Mouse (Mus musculus): ENCODE data around the gene Rpa1. TPM values are rescaled to one million over a fixed set of nuclear protein-coding genes. Genes with fewer than 3 reads are reported as not detected.
"Not testable (repeated sequence)": the region's sequence is repeated elsewhere in the genome, so short reads cannot be mapped to it uniquely, and the experiment has no call there.

Gene Rpa1
- polyA plus RNA-seq, 1 experiment from 2014 or later: 96.3 TPM

DNA sequence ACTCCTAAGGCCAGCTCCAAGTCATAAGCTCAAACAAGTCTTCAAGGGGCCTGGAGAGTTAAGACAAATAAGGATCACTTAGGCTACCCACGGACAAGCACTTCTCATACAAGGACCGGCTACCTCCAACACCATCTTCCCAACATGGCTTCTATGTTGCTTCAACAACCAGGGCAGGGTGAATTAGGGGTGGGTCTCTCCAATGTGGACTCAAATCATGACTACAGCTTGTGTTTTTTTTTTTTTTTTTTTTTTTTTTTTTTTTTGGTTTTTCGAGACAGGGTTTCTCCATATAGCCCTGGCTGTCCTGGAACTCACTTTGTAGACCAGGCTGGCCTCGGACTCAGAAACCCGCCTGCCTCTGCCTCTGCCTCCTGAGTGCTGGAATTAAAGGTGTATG lies 52.6 kb downstream of the Rpa1 start:
- ATAC-seq (replicated peaks; ENCODE audit: insufficient number of reproducible peaks, low FRiP score, low TSS enrichment); H3K27ac ChIP-seq (ENCODE audit: low read depth, low read length); H3K4me2 ChIP-seq; H3K4me3 ChIP-seq (ENCODE audit: low read depth, low read length); H3K27me3 ChIP-seq (ENCODE audit: control insufficient read depth, insufficient read depth, low read length); H3K9ac ChIP-seq (ENCODE audit: low read depth, low read length); H3K36me3 ChIP-seq (ENCODE audit: control insufficient read depth, insufficient read depth, low read length); H3K9me3 ChIP-seq (replicated peaks; ENCODE audit: control insufficient read depth, low read length): not testable (repeated sequence)
- 84% methylated on average over 5 of the region's 5 CpGs for WGBS (ENCODE audit: insufficient replicate concordance)
- peaks cover 58% of the 10 kb centered on the region for H3K4me1 ChIP-seq (ENCODE audit: control insufficient read depth, insufficient read depth, low read length)

DNA sequence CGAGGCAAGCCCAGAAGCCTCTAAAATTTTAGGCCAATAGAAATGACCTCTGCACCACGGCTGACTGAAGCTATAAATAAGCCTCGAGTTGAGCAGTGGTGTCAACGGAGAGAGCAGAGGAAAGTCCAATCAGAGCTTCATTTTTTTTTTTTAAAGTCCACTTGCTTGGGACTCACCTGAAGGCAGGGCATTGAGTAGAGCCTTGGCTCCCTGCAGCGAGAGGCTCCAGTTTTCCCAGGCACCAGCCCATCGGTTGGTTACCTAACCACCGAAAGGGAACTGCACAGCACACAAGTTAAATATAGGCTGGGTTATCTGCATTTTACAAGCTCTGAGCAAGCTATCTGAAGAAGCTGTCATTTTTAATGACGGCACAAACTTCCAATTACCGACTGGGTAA lies 53.3 kb downstream of the Rpa1 start:
- ATAC-seq (replicated peaks; ENCODE audit: insufficient number of reproducible peaks, low FRiP score, low TSS enrichment): no peak
- Histone ChIP-seq H3K4me2 (peak overlapping the region; percentile 33), H3K4me1 (ENCODE audit: control insufficient read depth, insufficient read depth, low read length) (peaks cover 59% of the 10 kb centered on the region), H3K9ac (ENCODE audit: low read depth, low read length) (no peak overlapping the region), H3K27me3 (ENCODE audit: control insufficient read depth, insufficient read depth, low read length) (0 out of 2 replicates have a peak, but pooled peaks cover 6% of the 10 kb centered on the region), H3K36me3 (ENCODE audit: control insufficient read depth, insufficient read depth, low read length) (no peaks in the 10 kb centered on the region), H3K27ac (ENCODE audit: low read depth, low read length) (peak overlapping the region; percentile 51), H3K9me3 (replicated peaks; ENCODE audit: control insufficient read depth, low read length) (no peaks in the 10 kb centered on the region), H3K4me3 (ENCODE audit: low read depth, low read length) (no peak overlapping the region)
- WGBS (ENCODE audit: insufficient replicate concordance): 34% methylated on average over 9 of the region's 9 CpGs

DNA sequence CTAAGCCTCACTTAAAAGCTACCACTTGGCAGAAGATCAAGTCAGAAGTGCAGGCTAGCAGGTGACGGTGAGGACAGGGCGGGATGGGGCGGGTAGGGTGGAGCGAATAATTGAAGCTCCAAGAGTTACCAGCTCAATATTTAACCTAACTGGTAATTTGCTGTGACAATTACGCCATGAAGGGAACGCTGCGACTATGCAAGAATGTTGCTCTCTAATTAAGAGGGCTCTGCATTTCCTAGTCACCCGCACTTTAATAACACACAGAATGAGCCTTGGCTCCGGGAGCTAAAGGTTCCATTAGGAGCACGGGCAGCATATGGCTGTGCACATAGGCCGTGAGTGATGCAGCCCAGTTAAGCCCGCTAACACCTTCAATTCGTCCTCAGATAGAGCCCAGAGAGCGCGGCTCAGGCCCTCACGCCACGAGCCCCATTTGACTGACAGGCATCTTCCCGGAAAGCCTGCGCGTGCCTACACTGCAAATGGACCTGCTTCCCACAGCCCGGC lies 54.2 kb downstream of the Rpa1 start:
- H3K9me3 ChIP-seq (replicated peaks; ENCODE audit: control insufficient read depth, low read length): no peaks in the 10 kb centered on the region
- ATAC-seq (replicated peaks; ENCODE audit: insufficient number of reproducible peaks, low FRiP score, low TSS enrichment): no peak
- no peak overlapping the region for H3K27ac ChIP-seq (ENCODE audit: low read depth, low read length)
- peak overlapping the region; percentile 7; the same call in 1 of the 2 replicates for H3K4me2 ChIP-seq
- peaks cover 60% of the 10 kb centered on the region for H3K4me1 ChIP-seq (ENCODE audit: control insufficient read depth, insufficient read depth, low read length)
- no peak overlapping the region for H3K4me3 ChIP-seq (ENCODE audit: low read depth, low read length)
- 43% methylated on average over 21 of the region's 21 CpGs for WGBS (ENCODE audit: insufficient replicate concordance)
- no peak overlapping the region for H3K9ac ChIP-seq (ENCODE audit: low read depth, low read length)
- 0 out of 2 replicates have a peak, but pooled peaks cover 6% of the 10 kb centered on the region for H3K27me3 ChIP-seq (ENCODE audit: control insufficient read depth, insufficient read depth, low read length)
- no peaks in the 10 kb centered on the region for H3K36me3 ChIP-seq (ENCODE audit: control insufficient read depth, insufficient read depth, low read length)

DNA sequence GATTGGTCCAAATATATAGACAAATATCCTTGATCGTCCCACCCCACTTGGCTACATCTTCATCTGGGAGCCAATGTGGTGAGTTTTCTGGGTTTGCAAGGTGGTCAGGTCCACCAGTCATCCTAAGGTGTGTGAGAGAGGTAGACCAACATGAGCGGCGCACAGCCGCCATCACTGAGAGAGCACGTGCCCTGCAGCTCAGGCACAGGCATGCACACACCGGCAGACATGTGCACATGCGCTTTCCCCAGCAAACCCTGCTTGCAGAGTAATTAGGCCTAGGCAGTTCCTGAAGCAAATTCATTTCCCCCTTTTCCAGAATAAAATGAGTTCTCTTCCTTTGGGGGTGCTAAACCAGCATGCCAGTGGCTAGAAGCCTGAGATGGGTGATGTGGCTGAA lies 55.8 kb downstream of the Rpa1 start:
- Histone ChIP-seq H3K36me3 (ENCODE audit: control insufficient read depth, insufficient read depth, low read length) (no peaks in the 10 kb centered on the region), H3K4me3 (ENCODE audit: low read depth, low read length) (no peak overlapping the region), H3K4me1 (ENCODE audit: control insufficient read depth, insufficient read depth, low read length) (peaks cover 57% of the 10 kb centered on the region), H3K27ac (ENCODE audit: low read depth, low read length) (0 out of 2 replicates have a peak overlapping the region, but pooled peaks have one; percentile 46), H3K4me2 (no peak overlapping the region), H3K27me3 (ENCODE audit: control insufficient read depth, insufficient read depth, low read length) (0 out of 2 replicates have a peak, but pooled peaks cover 6% of the 10 kb centered on the region), H3K9ac (ENCODE audit: low read depth, low read length) (0 out of 2 replicates have a peak overlapping the region, but pooled peaks have one; percentile 3), H3K9me3 (replicated peaks; ENCODE audit: control insufficient read depth, low read length) (no peaks in the 10 kb centered on the region)
- no peak for ATAC-seq (replicated peaks; ENCODE audit: insufficient number of reproducible peaks, low FRiP score, low TSS enrichment)
- WGBS (ENCODE audit: insufficient replicate concordance): 77% methylated on average over 7 of the region's 7 CpGs

DNA sequence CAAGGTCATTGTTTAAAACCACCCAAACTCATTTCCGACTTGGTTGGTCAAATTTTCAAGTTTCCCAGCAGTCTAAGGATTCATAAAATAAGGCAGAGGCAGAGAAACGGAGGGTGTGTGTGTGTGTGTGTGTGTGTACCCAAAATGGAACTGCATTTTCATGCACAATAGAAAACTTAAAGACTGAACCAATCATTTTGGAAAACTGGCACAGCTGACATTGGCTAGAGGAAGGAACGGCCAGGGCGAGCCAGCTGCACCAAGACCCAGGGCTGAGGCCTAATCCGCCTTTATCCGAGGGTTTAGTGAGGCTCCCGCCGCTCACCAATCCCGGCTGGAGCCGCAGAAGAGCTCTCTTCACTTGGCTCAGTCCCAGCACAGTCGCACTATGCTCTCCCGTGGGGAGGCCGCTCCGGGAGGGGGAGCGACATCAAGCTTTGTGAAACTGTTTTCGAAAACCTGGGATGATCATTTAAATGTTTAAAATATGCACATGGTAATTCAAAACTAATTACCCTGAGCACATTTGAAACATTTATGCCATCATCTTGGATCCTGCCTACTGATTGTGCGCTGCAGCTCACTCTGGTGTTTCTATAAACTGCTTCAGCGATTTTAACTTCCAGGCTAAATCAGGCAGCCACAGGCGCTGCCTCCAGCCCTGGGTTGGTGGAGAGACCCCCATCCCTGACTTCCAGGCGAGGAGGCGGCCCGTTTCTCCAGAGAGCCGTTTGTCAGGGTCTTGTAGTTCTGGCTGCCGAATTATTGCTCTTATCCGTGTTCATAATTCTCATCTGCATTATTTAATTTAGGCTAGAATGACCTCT lies 56.5 kb downstream of the Rpa1 start:
- H3K9ac ChIP-seq (ENCODE audit: low read depth, low read length): peak overlapping the region; percentile 3; the same call in 1 of the 2 replicates

DNA sequence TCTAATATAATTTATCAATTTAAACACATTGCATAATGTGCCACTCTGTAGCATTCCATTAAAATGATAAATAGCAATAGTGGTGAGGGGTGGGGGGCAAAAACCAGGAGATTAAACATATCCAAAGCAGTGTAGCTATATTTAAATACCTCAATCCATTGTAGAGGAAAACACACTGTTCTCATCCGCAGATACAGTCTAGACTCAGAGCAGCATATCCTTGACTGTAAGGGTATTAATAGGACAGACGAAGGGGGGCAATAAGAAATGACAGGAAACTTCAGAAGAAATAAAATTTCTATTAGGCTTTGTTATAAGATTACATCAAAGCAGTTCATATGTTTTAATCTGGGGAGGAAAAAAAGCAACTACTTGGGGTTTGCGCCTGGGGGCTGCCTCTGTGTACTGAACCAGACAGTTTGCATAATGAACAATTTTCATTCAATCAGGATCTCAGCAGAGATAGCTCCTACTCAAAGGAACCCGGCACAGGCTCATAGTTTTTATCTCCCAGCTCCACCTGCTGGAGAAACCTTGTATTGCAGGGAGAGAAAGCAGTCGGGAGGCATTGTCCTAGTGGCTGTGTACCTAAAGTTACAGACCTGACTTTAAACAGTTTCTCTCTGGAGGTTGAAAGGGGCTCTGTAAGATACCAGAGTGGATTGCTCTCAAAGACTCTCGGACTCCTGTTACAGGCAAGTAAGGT lies 57.4 kb downstream of the Rpa1 start:
- H3K27ac ChIP-seq (ENCODE audit: low read depth, low read length): peak overlapping the region; percentile 46; the same call in 1 of the 2 replicates
- peak overlapping the region; percentile 15; the same call in 1 of the 2 replicates for H3K4me2 ChIP-seq
- H3K36me3 ChIP-seq (ENCODE audit: control insufficient read depth, insufficient read depth, low read length): no peaks in the 10 kb centered on the region
- WGBS (ENCODE audit: insufficient replicate concordance): 11% methylated on average over 6 of the region's 6 CpGs
- 0 out of 2 replicates have a peak overlapping the region, but pooled peaks have one; percentile 5 for H3K4me3 ChIP-seq (ENCODE audit: low read depth, low read length)
- H3K27me3 ChIP-seq (ENCODE audit: control insufficient read depth, insufficient read depth, low read length): 0 out of 2 replicates have a peak, but pooled peaks cover 6% of the 10 kb centered on the region
- peaks cover 52% of the 10 kb centered on the region for H3K4me1 ChIP-seq (ENCODE audit: control insufficient read depth, insufficient read depth, low read length)
- no peaks in the 10 kb centered on the region for H3K9me3 ChIP-seq (replicated peaks; ENCODE audit: control insufficient read depth, low read length)
- no peak for ATAC-seq (replicated peaks; ENCODE audit: insufficient number of reproducible peaks, low FRiP score, low TSS enrichment)
- H3K9ac ChIP-seq (ENCODE audit: low read depth, low read length): no peak overlapping the region

More for the DNA sequence above, 56.5 kb downstream of the Rpa1 start:
- Histone ChIP-seq H3K4me1 (ENCODE audit: control insufficient read depth, insufficient read depth, low read length) (peaks cover 51% of the 10 kb centered on the region), H3K27me3 (ENCODE audit: control insufficient read depth, insufficient read depth, low read length) (0 out of 2 replicates have a peak, but pooled peaks cover 6% of the 10 kb centered on the region), H3K4me2 (peak overlapping the region; percentile 15), H3K27ac (ENCODE audit: low read depth, low read length) (peak overlapping the region; percentile 46), H3K9me3 (replicated peaks; ENCODE audit: control insufficient read depth, low read length) (no peaks in the 10 kb centered on the region), H3K36me3 (ENCODE audit: control insufficient read depth, insufficient read depth, low read length) (no peaks in the 10 kb centered on the region), H3K4me3 (ENCODE audit: low read depth, low read length) (0 out of 2 replicates have a peak overlapping the region, but pooled peaks have one; percentile 5)
- ATAC-seq (replicated peaks; ENCODE audit: insufficient number of reproducible peaks, low FRiP score, low TSS enrichment): no peak
- 28% methylated on average over 25 of the region's 25 CpGs for WGBS (ENCODE audit: insufficient replicate concordance)

DNA sequence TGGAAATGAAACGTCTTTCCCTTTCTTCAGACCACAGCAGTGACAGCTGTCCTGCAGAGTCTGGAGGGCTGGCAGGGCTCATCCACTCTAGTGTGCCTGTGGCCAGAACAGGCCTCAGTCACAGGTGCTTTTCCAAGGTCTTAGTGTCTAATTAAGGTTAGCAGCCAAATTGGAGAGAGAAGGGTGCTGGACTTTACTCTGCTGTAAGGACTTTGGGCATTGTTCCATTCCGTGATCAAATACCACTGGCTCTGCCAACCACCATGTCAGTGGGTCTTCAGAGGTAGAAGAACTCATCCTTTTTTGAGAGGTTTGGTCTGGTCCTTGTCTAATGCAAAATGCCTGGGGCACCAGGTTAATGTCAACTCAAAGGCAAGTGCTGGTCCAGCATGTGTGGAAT lies 59.0 kb downstream of the Rpa1 start:
- Histone ChIP-seq H3K4me1 (ENCODE audit: control insufficient read depth, insufficient read depth, low read length) (peaks cover 45% of the 10 kb centered on the region), H3K9ac (ENCODE audit: low read depth, low read length) (no peak overlapping the region), H3K27me3 (ENCODE audit: control insufficient read depth, insufficient read depth, low read length) (0 out of 2 replicates have a peak, but pooled peaks cover 6% of the 10 kb centered on the region), H3K27ac (ENCODE audit: low read depth, low read length) (no peak overlapping the region), H3K4me3 (ENCODE audit: low read depth, low read length) (no peak overlapping the region), H3K4me2 (no peak overlapping the region), H3K36me3 (ENCODE audit: control insufficient read depth, insufficient read depth, low read length) (no peaks in the 10 kb centered on the region), H3K9me3 (replicated peaks; ENCODE audit: control insufficient read depth, low read length) (no peaks in the 10 kb centered on the region)
- 50% methylated on average over 2 of the region's 2 CpGs for WGBS (ENCODE audit: insufficient replicate concordance)
- no peak for ATAC-seq (replicated peaks; ENCODE audit: insufficient number of reproducible peaks, low FRiP score, low TSS enrichment)

DNA sequence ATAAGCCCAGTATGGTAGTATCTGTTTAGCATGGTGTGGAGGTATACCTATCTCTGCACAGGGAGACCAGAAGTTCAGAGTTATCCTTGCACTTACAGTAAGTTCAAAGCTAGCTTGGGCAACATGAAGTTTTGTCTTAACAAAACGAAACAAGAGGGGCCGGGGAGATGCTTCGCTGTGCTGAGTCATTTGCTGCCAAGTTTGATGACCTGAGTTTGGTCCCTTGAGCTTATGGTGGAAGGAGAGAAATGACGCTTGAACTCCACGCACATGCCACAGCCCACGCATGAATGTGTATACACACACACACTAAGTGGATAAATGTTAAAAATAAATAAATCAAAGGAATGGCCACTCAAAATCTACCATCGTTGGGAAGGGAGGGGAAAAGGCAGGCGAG lies 59.6 kb downstream of the Rpa1 start:
- peaks cover 7% of the 10 kb centered on the region; the same call in 1 of the 2 replicates for H3K27me3 ChIP-seq (ENCODE audit: control insufficient read depth, insufficient read depth, low read length)
- H3K4me3 ChIP-seq (ENCODE audit: low read depth, low read length): no peak overlapping the region
- H3K4me2 ChIP-seq: no peak overlapping the region
- H3K9ac ChIP-seq (ENCODE audit: low read depth, low read length): no peak overlapping the region
- no peaks in the 10 kb centered on the region for H3K36me3 ChIP-seq (ENCODE audit: control insufficient read depth, insufficient read depth, low read length)
- peak overlapping the region; percentile 73 for H3K27ac ChIP-seq (ENCODE audit: low read depth, low read length)
- peaks cover 40% of the 10 kb centered on the region for H3K4me1 ChIP-seq (ENCODE audit: control insufficient read depth, insufficient read depth, low read length)
- 83% methylated on average over 8 of the region's 8 CpGs for WGBS (ENCODE audit: insufficient replicate concordance)
- no peaks in the 10 kb centered on the region for H3K9me3 ChIP-seq (replicated peaks; ENCODE audit: control insufficient read depth, low read length)
- no peak for ATAC-seq (replicated peaks; ENCODE audit: insufficient number of reproducible peaks, low FRiP score, low TSS enrichment)

All from heart, embryonic 11.5 days (tissue).